Mouse (Mus musculus): ENCODE data around the gene Stam.

DNA sequence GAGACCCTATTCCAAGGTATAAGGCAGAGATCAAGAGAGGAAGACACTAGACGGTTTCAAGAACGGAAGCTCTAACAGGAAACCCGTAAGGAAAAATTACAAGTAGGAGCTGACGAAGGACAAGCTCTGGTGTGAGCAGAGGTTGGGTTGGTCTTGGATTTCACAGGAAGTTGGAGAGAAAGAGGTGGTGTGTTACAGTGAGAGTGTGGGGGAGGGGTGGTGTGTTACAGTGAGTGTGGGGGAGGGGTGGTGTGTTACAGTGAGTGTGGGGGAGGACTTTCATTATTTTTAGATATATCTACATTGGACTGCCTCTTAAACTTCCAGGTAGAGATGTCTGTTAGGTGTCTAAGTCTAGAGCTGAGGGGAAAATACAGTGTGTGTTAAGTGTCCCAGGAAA is 116.8 kb downstream of the Stam start:
- TF ChIP-seq CTCF (IDR thresholded peaks at IDR 0.05; ENCODE audit: low read depth) = no peak
- no peak for TF ChIP-seq EP300 (IDR thresholded peaks at IDR 0.05; ENCODE audit: low read depth)

Measured in heart, postnatal 0 days (tissue).